Mouse (Mus musculus) hindbrain, embryonic 10.5 days (tissue): Measurements from ENCODE around the gene Ada. TPM values are rescaled to one million over a fixed set of nuclear protein-coding genes. Genes with fewer than 3 reads are reported as not detected.

ENCODE experiments used
- DNase-seq: peaks from one replicate; pipeline ENCODE4 v3.0.0-alpha.2; 2017; ENCODE audit warnings: low spot score
- H3K27ac ChIP-seq: fragments of 300-500 bp; sonication (generic); 2 replicates; pipeline ENCODE4 v1.5.1; 2016; ENCODE audit warnings: mild to moderate bottlenecking, moderate library complexity
- H3K27me3 ChIP-seq: fragments of 300-500 bp; sonication (generic); 2 replicates; pipeline ENCODE4 v1.6.1; 2016; ENCODE audit warnings: mild to moderate bottlenecking; ENCODE audit not compliant: poor library complexity, insufficient read depth, severe bottlenecking
- H3K36me3 ChIP-seq: fragments of 300-500 bp; sonication (generic); 2 replicates; pipeline ENCODE4 v1.6.1; 2016; ENCODE audit warnings: mild to moderate bottlenecking, moderate library complexity
- H3K4me1 ChIP-seq: fragments of 300-500 bp; sonication (generic); replicated peaks from 2 replicates; pipeline ENCODE4 v1.6.1; 2016; ENCODE audit warnings: mild to moderate bottlenecking
- H3K4me3 ChIP-seq: fragments of 300-500 bp; sonication (generic); 2 replicates; pipeline ENCODE4 v1.5.1; 2016; ENCODE audit warnings: mild to moderate bottlenecking, moderate library complexity
- H3K9me3 ChIP-seq: fragments of 300-500 bp; sonication (generic); 2 replicates; pipeline ENCODE4 v1.6.1; 2016; ENCODE audit warnings: mild to moderate bottlenecking, moderate library complexity
- WGBS: fragments of 180-500 bp; shearing (Covaris S2); methylation state at CpG from one replicate; pipeline ENCODE4 v1.1.7; 2016; 5-methylcytosine and 5-hydroxymethylcytosine counted together
- polyA plus RNA-seq: library from polyadenylated mRNA; unstranded; fragments of >200 nt; fragmentation: Nextera tagmentation; extraction: Ambion mirVana; gene quantifications from 2 replicates; pipeline ENCODE4 v1.2.1, GENCODE M21; 2016

The Ada gene
- polyA plus RNA-seq, 1 experiment from 2014 or later: 7.2 TPM

DNA sequence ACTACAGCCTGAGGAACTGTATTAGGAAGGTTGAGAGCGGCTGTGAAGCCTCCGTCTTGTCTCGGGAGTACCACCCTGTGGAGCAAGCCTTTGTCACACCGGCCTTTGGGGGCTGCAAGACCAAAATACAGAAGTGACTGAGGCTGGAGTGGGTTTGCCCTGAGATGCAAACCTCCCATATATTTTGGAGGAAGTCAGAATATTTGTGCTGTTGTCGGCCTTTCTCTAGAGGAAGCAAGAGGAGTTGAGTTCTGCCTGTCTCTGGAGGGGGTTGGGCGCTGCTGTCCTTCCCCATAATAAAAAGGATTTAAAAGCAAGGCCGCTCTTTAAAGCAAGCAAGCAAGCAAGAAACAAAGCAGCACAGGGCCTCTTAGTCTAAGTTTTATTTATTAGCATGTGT lies 11.4 kb upstream of the Ada start:
- no peak overlapping the region for H3K27ac ChIP-seq
- H3K4me1 ChIP-seq: no peaks in the 10 kb centered on the region
- H3K9me3 ChIP-seq: no peaks in the 10 kb centered on the region
- no peaks in the 10 kb centered on the region for H3K27me3 ChIP-seq
- no peak overlapping the region for H3K4me3 ChIP-seq
- H3K36me3 ChIP-seq: no peaks in the 10 kb centered on the region
- 88% methylated on average over 7 of the region's 7 CpGs for WGBS
- DNase-seq: no peak

DNA sequence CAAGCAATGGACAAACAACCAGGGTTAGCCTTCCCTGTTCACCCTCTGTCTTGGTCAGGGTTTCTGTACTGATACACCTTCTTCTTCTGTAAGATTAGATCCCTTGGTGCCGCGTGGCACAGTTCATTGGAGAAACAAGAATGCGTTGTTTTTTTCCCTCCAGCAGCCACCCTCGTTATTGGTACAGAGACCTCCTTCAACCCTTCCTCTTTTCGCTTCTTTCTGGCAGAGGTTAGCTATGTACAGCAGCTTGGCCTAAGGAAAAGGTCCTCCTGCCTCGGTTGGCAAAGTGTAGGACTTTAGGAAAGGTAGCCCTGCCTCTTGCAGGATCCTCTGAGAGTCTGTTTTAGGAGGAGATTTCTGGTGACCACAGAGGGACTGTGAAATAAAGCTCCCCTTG lies 10.6 kb upstream of the Ada start:
- Histone ChIP-seq H3K27ac (no peak overlapping the region), H3K36me3 (no peaks in the 10 kb centered on the region)

DNA sequence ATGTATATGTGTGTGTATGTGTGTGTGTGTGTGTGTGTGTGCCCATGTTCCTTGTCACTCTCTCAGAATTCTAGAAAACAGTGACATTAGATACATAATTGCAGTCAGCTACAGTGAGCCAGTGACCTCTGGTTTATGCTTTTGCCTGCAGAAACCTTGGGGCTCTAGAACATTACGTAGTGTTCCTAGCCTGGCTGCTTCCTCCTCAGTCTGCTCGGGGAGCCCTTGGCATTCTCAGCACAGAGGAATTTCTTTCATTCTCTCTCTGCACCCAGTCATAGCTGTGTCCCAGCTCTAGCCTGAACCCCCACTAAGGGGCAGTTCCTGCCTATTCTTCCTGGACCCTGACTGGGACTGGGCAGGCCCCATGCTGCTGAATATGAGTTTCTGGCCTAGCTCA lies 8.1 kb upstream of the Ada start:
- 82% methylated on average over 2 of the region's 2 CpGs for WGBS
- Histone ChIP-seq H3K4me3 (no peak overlapping the region), H3K27me3 (no peaks in the 10 kb centered on the region), H3K36me3 (no peaks in the 10 kb centered on the region), H3K9me3 (no peaks in the 10 kb centered on the region), H3K27ac (no peak overlapping the region), H3K4me1 (no peaks in the 10 kb centered on the region)
- no peak for DNase-seq

More for the DNA sequence above, 10.6 kb upstream of the Ada start:
- no peak overlapping the region for H3K4me3 ChIP-seq
- no peak for DNase-seq
- H3K4me1 ChIP-seq: no peaks in the 10 kb centered on the region
- 83% methylated on average over 6 of the region's 6 CpGs for WGBS
- no peaks in the 10 kb centered on the region for H3K27me3 ChIP-seq
- H3K9me3 ChIP-seq: no peaks in the 10 kb centered on the region

DNA sequence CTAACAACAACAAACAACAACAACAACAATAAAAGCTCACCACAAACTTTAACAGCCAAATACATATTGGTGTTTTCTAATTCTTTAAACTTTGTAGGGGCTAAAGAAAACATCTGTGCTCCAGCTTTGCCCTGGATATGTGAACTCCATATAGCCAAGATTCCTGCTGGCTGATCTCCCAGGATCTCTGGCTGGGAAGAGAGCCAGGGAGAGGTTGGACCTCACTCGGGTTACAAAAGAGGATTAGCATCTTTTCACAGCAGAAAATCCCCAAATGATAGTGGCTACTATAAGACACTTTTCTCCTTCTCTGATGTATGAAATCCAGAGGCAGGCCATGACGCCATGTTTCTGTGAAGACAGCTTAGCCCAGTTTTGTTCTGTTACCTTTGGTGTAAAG lies 6.7 kb upstream of the Ada start:
- WGBS: 57% methylated on average over 2 of the region's 2 CpGs
- H3K27ac ChIP-seq: no peak overlapping the region
- peaks cover 13% of the 10 kb centered on the region for H3K27me3 ChIP-seq
- no peak overlapping the region for H3K4me3 ChIP-seq
- DNase-seq: no peak
- no peaks in the 10 kb centered on the region for H3K9me3 ChIP-seq
- no peaks in the 10 kb centered on the region for H3K36me3 ChIP-seq
- no peaks in the 10 kb centered on the region for H3K4me1 ChIP-seq

DNA sequence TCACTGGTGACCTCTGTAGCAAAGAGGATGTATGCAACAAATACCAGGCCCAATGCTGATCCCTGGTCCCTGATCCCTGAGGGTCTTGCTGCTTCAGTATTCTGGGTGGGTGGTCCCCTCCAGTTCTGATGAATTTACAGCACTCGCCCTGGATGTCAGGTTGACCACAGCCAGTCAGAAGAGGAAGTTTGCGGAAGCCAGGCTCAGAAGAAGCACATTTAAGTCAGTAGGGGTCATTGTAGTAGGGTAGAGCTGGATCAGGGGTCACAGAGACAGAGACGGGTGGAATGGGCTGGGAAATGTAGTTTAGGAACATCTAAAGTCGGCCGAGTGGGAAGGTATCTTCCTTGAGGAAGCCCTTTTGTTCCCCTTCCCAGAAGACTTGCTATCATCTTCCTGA lies 4.2 kb upstream of the Ada start:
- Histone ChIP-seq H3K27ac (no peak overlapping the region), H3K4me3 (no peak overlapping the region), H3K27me3 (peaks cover 34% of the 10 kb centered on the region), H3K9me3 (no peaks in the 10 kb centered on the region), H3K4me1 (peaks cover 15% of the 10 kb centered on the region), H3K36me3 (no peaks in the 10 kb centered on the region)
- 74% methylated on average over 5 of the region's 5 CpGs for WGBS
- no peak for DNase-seq

DNA sequence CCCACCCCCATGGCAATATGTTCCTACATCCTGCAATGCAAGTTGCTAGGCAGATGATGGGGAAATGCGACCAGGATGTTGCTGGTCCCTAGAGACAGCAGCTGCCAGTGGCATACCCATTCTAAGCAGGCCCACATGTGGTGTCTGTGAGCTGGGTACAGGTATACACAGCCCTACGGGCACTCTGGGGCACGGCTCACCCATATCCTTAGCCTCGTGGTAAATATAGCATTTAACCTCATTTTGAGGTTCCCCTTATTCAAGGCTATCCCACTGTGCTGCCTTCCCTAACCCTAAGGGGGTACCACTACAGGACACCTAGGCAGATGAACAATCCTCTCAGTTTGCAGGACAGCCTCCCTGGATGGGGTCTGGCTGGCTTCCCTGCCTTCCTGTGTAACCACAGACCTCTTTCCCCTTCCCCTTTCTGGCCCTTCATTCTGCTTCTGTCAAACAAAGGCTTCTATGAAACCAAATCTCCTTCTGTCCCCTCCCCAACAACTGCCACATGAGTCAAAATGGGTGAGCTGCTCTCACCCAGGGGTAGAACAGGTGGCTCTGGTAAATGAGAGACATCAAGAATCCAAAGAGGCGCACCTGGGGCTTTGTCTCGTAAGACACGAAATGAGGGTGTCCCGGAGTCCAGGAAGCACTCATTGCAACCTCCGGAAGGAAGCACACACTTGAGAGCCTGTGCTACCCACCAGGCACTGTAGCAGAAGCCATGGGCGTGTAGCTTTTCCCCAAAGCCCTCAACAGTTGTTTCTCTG lies 5.1 kb downstream of the Ada start:
- 81% methylated on average over 10 of the region's 10 CpGs for WGBS
- H3K36me3 ChIP-seq: no peaks in the 10 kb centered on the region
- H3K4me3 ChIP-seq: no peak overlapping the region
- H3K27me3 ChIP-seq: peaks cover 29% of the 10 kb centered on the region
- no peaks in the 10 kb centered on the region for H3K9me3 ChIP-seq
- H3K4me1 ChIP-seq: peaks cover 43% of the 10 kb centered on the region
- no peak for DNase-seq
- no peak overlapping the region for H3K27ac ChIP-seq

DNA sequence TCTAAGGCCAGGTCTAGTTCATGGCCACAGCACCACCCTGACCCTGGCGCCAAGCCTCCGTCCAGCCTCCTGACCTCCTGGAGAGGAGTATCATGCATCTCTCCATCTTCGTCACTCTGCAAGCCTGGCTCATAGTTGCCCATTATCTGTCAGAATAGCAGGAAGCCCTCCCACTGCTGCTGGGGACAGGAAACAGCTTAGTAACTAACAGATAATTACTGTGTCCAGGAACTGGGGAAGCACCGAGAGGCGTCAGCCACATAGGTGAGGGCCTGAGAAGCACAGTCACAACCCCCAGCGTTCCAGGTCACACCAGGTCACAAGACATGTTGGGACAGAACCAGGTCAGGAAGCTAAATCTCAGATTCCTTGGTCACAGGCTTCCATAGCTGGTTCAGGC lies 6.7 kb downstream of the Ada start:
- WGBS: 68% methylated on average over 6 of the region's 6 CpGs
- Histone ChIP-seq H3K4me3 (no peak overlapping the region), H3K27ac (no peak overlapping the region), H3K4me1 (peaks cover 28% of the 10 kb centered on the region), H3K36me3 (no peaks in the 10 kb centered on the region), H3K9me3 (no peaks in the 10 kb centered on the region), H3K27me3 (peaks cover 15% of the 10 kb centered on the region)
- no peak for DNase-seq

DNA sequence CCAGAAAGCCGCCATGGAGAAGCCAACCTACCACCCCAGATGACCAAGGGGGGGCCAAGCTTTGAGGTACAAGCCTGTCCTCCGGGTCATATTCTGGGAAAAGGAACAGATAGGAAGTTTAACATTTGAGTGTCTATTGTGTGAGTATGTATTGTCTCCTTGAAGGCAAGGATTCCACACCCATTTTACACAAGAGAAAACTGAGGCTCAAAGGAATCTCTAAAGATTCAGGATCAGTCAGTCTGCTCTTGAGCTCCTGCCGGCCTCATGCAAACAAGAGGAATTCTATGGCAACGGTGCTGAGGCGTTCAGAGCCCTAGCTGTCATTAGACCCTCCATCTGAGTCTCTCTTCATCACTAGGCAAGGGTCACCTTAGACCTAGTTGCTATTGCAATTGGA lies 7.4 kb downstream of the Ada start:
- no peak overlapping the region for H3K27ac ChIP-seq
- H3K4me1 ChIP-seq: peaks cover 25% of the 10 kb centered on the region
- no peaks in the 10 kb centered on the region for H3K9me3 ChIP-seq
- no peak overlapping the region for H3K4me3 ChIP-seq
- peaks cover 9% of the 10 kb centered on the region; the same call in 1 of the 2 replicates for H3K27me3 ChIP-seq
- WGBS: 75% methylated on average over 5 of the region's 5 CpGs
- no peak for DNase-seq
- H3K36me3 ChIP-seq: no peaks in the 10 kb centered on the region

DNA sequence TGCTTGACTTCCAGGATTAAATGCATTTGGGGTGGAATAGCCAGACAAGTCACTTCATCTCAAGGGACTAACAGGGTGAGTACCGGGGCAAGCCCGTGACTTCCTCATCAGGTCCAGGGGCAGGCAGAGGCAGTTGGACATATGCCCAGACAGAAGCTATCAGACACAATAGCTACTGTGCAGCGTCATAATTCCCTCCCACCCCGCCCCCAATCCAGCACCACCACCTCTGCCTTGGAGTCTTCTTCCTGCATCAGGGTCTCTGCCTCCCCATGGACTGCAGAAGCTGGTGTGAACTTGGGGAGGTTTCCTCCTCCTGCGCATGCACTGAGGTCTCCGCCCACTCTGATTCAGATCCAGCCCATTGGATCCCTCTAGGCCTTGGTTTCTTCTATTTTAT lies 14.1 kb downstream of the Ada start:
- no peak for DNase-seq
- Histone ChIP-seq H3K4me1 (no peaks in the 10 kb centered on the region), H3K27me3 (no peaks in the 10 kb centered on the region), H3K27ac (no peak overlapping the region), H3K36me3 (peaks cover 30% of the 10 kb centered on the region), H3K4me3 (no peak overlapping the region), H3K9me3 (no peaks in the 10 kb centered on the region)
- WGBS: 89% methylated on average over 6 of the region's 6 CpGs

DNA sequence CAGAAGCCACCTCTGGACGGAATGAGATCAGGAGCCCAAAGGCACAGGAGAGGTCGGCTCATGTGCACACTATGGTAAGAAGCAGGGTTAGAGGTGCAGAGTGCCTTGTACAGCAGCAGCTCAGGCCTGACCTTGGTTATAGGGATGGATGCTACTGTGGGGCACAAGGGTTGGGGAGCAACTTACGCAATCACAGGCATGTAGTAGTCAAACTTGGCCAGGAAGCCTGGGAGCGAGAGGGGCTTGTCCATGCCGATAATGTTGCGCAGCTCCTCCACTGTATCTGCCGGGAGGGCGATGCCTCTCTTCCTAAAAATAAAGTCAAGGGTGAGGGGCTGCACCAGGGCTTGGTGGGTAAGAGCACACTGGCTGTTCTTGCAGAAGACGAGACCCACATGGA lies 14.9 kb downstream of the Ada start:
- H3K4me1 ChIP-seq: no peaks in the 10 kb centered on the region
- peaks cover 37% of the 10 kb centered on the region for H3K36me3 ChIP-seq
- H3K4me3 ChIP-seq: no peak overlapping the region
- WGBS: 94% methylated on average over 9 of the region's 9 CpGs
- H3K27ac ChIP-seq: no peak overlapping the region
- H3K9me3 ChIP-seq: no peaks in the 10 kb centered on the region
- no peaks in the 10 kb centered on the region for H3K27me3 ChIP-seq
- no peak for DNase-seq

DNA sequence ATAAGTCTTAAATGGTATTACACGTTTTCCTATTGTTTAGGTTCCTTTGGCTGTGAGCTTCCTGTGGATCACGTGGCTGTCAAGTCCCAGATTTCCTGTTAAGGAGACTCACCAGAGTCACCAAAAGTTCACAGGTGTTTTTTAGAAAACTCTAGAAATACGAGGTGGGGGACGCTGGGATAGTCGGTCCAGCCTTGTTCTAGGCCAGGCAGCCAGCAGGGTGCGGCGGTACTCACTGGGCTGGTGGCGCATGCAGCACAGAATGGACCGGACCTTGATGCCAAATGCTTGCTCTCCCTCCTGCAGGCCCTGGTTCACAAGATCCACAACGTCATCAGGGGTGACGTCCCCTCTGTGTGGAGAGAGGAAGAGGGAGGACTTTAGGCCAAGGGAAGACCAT lies 18.0 kb downstream of the Ada start:
- Histone ChIP-seq H3K4me3 (no peak overlapping the region), H3K36me3 (peaks cover 66% of the 10 kb centered on the region), H3K9me3 (no peaks in the 10 kb centered on the region), H3K27ac (no peak overlapping the region), H3K4me1 (no peaks in the 10 kb centered on the region), H3K27me3 (no peaks in the 10 kb centered on the region)
- no peak for DNase-seq
- WGBS: 94% methylated on average over 11 of the region's 11 CpGs

DNA sequence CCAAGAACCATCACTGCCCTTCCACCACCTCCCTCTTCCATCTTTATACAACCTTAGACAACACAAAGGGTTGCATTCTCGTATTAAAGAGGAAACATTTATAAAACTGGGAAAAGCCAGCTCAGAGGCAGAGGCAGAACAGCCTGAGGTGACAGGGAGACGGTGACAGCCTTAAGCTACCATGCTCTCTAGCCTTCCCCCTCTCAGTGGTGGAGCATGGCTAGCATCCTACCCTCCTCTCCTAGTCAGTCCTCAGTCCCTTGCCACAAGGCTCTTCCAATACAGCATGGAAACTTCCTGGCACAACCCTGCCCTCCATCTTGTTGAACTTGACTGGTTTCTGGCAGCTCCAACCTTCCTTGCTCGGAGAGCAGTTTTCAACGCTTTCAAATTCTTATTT lies 21.7 kb downstream of the Ada start:
- Histone ChIP-seq H3K27ac (no peak overlapping the region), H3K4me3 (no peak overlapping the region), H3K27me3 (no peaks in the 10 kb centered on the region), H3K36me3 (peaks cover 97% of the 10 kb centered on the region), H3K9me3 (no peaks in the 10 kb centered on the region), H3K4me1 (no peaks in the 10 kb centered on the region)
- DNase-seq: no peak
- WGBS: 92% methylated on average over 4 of the region's 4 CpGs

DNA sequence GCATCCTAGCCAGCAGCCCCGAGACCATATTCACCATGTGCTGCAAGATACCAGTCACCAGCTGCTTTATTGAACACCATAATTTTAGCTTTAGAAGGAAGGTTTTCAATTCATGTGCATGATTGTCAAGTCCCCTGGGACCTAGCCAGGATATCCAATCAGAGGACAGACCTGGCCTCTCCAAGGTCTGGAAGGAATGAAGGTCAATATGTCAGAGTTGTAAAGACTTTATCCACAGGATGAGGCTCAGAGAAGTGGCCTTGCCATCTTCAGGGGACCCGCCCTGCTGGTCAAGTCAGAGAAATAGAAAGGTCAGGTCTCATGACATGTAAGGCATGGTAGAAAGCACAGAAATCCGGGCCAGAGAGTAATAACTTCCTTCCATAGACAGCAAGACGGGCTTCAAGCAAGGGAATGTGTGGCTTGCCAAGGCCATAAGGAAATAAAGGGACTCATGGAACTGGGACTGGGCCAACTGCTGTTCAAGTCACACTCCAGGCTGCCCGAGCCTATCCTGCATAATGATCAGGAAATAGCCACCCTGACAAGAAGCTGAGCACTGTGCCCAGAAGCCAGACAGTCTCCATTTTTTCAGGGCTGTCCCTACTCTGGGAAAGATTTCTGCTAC lies 23.2 kb downstream of the Ada start:
- Histone ChIP-seq H3K4me3 (no peak overlapping the region), H3K9me3 (no peaks in the 10 kb centered on the region), H3K27ac (no peak overlapping the region), H3K4me1 (no peaks in the 10 kb centered on the region), H3K27me3 (no peaks in the 10 kb centered on the region), H3K36me3 (peaks cover 97% of the 10 kb centered on the region)
- 89% methylated on average over 5 of the region's 5 CpGs for WGBS
- DNase-seq: no peak
